Mouse (Mus musculus) cerebellum, postnatal 36 days (tissue): ENCODE data around the gene Ephb2.
A peak's percentile ranks its signal among the peaks of the same experiment; 100 is the strongest.

ENCODE experiments used
- DNase-seq, 2 experiments: peaks; one replicate each; pipeline ENCODE4 v3.0.0; 2021 to 2022; ENCODE audit warnings: mixed read lengths in 2 of 2

Ephb2 gene

GRCm38 (mm10) chr4:136730501-136730900 is 105.3 kb downstream of the Ephb2 start:
- DNase-seq: no peak

- no peak for DNase-seq
Observed at GRCm38 (mm10) chr4:136729574-136729973, 106.2 kb downstream of the Ephb2 start.

- no peak for DNase-seq
Observed at GRCm38 (mm10) chr4:136726941-136727340, 108.8 kb downstream of the Ephb2 start.

GRCm38 (mm10) chr4:136724731-136725130 is 111.1 kb downstream of the Ephb2 start:
- DNase-seq: no peak

- no peak for DNase-seq
Observed at GRCm38 (mm10) chr4:136722361-136723082, 113.3 kb downstream of the Ephb2 start.

GRCm38 (mm10) chr4:136721937-136722336 is 113.9 kb downstream of the Ephb2 start:
- no peak for DNase-seq

- no peak for DNase-seq
Observed at GRCm38 (mm10) chr4:136720025-136720424, 115.8 kb downstream of the Ephb2 start.

- no peak for DNase-seq
Observed at GRCm38 (mm10) chr4:136718193-136718986, 117.4 kb downstream of the Ephb2 start.

GRCm38 (mm10) chr4:136716561-136716972 is 119.2 kb downstream of the Ephb2 start:
- DNase-seq: peak; percentile 62 to 72

GRCm38 (mm10) chr4:136714530-136714929 is 121.3 kb downstream of the Ephb2 start:
- DNase-seq: no peak

- DNase-seq: no peak
Observed at GRCm38 (mm10) chr4:136713889-136714288, 121.9 kb downstream of the Ephb2 start.

GRCm38 (mm10) chr4:136713431-136713830 is 122.4 kb downstream of the Ephb2 start:
- DNase-seq: no peak

- DNase-seq: no peak
Observed at GRCm38 (mm10) chr4:136711985-136712768, 123.6 kb downstream of the Ephb2 start.

GRCm38 (mm10) chr4:136710345-136710744 is 125.4 kb downstream of the Ephb2 start:
- DNase-seq: no peak

GRCm38 (mm10) chr4:136708956-136709355 is 126.8 kb downstream of the Ephb2 start:
- no peak for DNase-seq

GRCm38 (mm10) chr4:136706696-136707095 is 129.1 kb downstream of the Ephb2 start:
- no peak for DNase-seq

GRCm38 (mm10) chr4:136705091-136705490 is 130.7 kb downstream of the Ephb2 start:
- DNase-seq: no peak

- no peak for DNase-seq
Observed at GRCm38 (mm10) chr4:136704551-136704950, 131.2 kb downstream of the Ephb2 start.

GRCm38 (mm10) chr4:136703351-136703750 is 132.4 kb downstream of the Ephb2 start:
- no peak for DNase-seq

- DNase-seq: peak; percentile 74 to 80
Observed at GRCm38 (mm10) chr4:136702456-136702855, 133.3 kb downstream of the Ephb2 start.

GRCm38 (mm10) chr4:136701236-136701635 is 134.6 kb downstream of the Ephb2 start:
- peak; percentile 63 to 68 for DNase-seq

GRCm38 (mm10) chr4:136699084-136699450 is 136.7 kb downstream of the Ephb2 start:
- peak; percentile 55 to 59 for DNase-seq

- DNase-seq: peak; percentile 85 to 88
Observed at GRCm38 (mm10) chr4:136698404-136699083, 137.2 kb downstream of the Ephb2 start.
